Mouse (Mus musculus) midbrain, embryonic 15.5 days (tissue): ENCODE measurements around the gene Tceanc2. TPM values are rescaled to one million over a fixed set of nuclear protein-coding genes. Genes with fewer than 3 reads are reported as not detected.

ENCODE experiments used
- ATAC-seq: fragments of 200-750 bp; cut with Nextera tagmentation; replicated peaks from 2 replicates; pipeline ENCODE4 v1.8.0; 2017; ENCODE audit warnings: moderate TSS enrichment
- H3K27ac ChIP-seq: fragments of 300-500 bp; sonication (generic); 2 replicates; pipeline ENCODE4 v1.5.1; 2015; ENCODE audit warnings: mild to moderate bottlenecking, inconsistent platforms
- H3K27me3 ChIP-seq: fragments of 300-500 bp; sonication (generic); replicated peaks from 2 replicates; pipeline ENCODE4 v1.6.1; 2015; ENCODE audit warnings: inconsistent platforms
- H3K36me3 ChIP-seq: fragments of 300-500 bp; sonication (generic); replicated peaks from 2 replicates; pipeline ENCODE4 v1.6.1; 2015; ENCODE audit warnings: inconsistent platforms
- H3K4me1 ChIP-seq: fragments of 300-500 bp; sonication (generic); 2 replicates; pipeline ENCODE4 v1.6.1; 2015; ENCODE audit warnings: inconsistent platforms
- H3K4me2 ChIP-seq: fragments of 300-500 bp; sonication (generic); 2 replicates; pipeline ENCODE4 v1.6.1; 2015; ENCODE audit warnings: inconsistent platforms, mild to moderate bottlenecking, moderate library complexity
- H3K4me3 ChIP-seq: fragments of 300-500 bp; sonication (generic); 2 replicates; pipeline ENCODE4 v1.5.1; 2015; ENCODE audit warnings: mild to moderate bottlenecking, inconsistent platforms
- H3K9ac ChIP-seq: fragments of 300-500 bp; sonication (generic); 2 replicates; pipeline ENCODE4 v1.6.1; 2015; ENCODE audit warnings: mild to moderate bottlenecking, inconsistent platforms
- H3K9me3 ChIP-seq: fragments of 300-500 bp; sonication (generic); 2 replicates; pipeline ENCODE4 v1.6.1; 2016; ENCODE audit warnings: inconsistent platforms
- WGBS: fragments of 180-500 bp; shearing (Covaris S2); methylation state at CpG from one replicate; pipeline ENCODE4 v1.1.7; 2015; ENCODE audit warnings: mixed read lengths; 5-methylcytosine and 5-hydroxymethylcytosine counted together
- polyA plus RNA-seq: library from polyadenylated mRNA; unstranded; fragments of >200 nt; fragmentation: Nextera tagmentation; extraction: Ambion mirVana; gene quantifications from 2 replicates; pipeline ENCODE4 v1.2.1, GENCODE M21; 2015

Tceanc2 gene
- polyA plus RNA-seq, 1 experiment from 2014 or later, result 24.3 TPM

DNA sequence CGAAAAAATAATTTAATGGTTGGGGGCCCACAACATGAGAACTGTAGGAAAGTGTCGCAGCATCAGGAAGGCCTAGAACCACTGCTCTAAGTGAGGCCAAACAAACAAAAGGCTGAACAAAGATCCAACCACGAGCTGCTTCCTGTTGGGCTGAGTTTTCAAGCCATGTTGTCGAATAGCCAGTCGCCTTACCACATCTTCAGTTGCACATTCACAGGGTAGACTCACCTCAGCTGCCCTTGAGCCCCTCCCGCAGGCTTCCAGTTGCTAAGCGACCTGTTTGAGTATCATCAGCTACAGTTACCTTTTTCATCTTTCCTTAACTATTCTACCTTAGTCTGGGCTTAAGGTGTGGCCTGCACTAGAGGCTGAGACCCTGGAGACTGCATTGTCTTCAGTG lies 24.1 kb upstream of the Tceanc2 start:
- Histone ChIP-seq H3K27me3 (no peaks in the 10 kb centered on the region), H3K9me3 (no peaks in the 10 kb centered on the region), H3K4me3 (no peak overlapping the region), H3K9ac (no peak overlapping the region), H3K4me2 (no peak overlapping the region), H3K4me1 (no peaks in the 10 kb centered on the region), H3K36me3 (peaks cover 45% of the 10 kb centered on the region), H3K27ac (no peak overlapping the region)
- 89% methylated on average over 7 of the region's 7 CpGs for WGBS
- ATAC-seq, result no peak

DNA sequence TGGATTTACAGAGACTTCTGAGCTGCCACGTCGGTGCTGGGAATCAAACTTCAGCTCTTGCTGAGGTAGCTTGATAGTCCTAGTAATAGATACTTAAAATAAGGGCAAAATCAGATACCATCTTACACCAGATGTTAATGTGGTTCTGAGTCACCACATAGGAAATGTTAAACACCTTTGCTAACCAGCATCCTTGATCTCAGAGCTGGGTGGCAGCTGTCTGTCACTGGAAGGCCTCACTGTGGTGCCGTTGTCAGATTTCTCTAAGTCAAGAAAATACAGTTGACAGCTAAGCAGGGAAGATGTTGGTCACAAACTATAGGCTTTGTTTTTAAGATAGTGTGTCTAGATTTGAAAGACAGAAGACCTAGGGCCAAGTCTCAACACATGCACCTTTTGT lies 22.9 kb upstream of the Tceanc2 start:
- ATAC-seq, result no peak
- Histone ChIP-seq H3K36me3 (peaks cover 53% of the 10 kb centered on the region), H3K9me3 (no peaks in the 10 kb centered on the region), H3K27me3 (no peaks in the 10 kb centered on the region), H3K4me2 (no peak overlapping the region), H3K27ac (no peak overlapping the region), H3K4me1 (no peaks in the 10 kb centered on the region), H3K9ac (no peak overlapping the region), H3K4me3 (no peak overlapping the region)
- 97% methylated on average over 3 of the region's 3 CpGs for WGBS

DNA sequence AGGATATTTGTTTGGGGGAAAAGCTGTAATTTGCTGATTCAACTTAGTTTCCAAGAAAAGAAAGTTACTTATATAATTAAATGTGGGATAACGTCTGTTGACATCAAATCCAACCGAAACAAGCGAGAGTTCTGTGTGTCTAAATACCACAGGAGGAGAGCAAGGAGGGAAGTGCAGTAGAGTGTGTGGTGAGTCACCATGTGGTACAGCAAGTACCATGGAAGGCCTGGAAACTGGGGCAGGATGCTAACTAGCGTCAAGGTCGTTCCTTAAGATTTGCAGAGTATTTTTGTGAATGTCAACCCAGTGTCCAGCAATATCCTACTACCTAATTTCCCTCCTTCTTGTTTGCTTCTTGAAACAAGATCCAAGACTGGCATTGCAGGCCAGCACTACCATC lies 19.2 kb upstream of the Tceanc2 start:
- ATAC-seq, result no peak
- Histone ChIP-seq H3K27ac (no peak overlapping the region), H3K4me2 (no peak overlapping the region), H3K9me3 (no peaks in the 10 kb centered on the region), H3K9ac (no peak overlapping the region), H3K4me3 (no peak overlapping the region), H3K36me3 (peaks cover 48% of the 10 kb centered on the region), H3K4me1 (no peaks in the 10 kb centered on the region), H3K27me3 (no peaks in the 10 kb centered on the region)
- WGBS, result 97% methylated on average over 5 of the region's 5 CpGs

DNA sequence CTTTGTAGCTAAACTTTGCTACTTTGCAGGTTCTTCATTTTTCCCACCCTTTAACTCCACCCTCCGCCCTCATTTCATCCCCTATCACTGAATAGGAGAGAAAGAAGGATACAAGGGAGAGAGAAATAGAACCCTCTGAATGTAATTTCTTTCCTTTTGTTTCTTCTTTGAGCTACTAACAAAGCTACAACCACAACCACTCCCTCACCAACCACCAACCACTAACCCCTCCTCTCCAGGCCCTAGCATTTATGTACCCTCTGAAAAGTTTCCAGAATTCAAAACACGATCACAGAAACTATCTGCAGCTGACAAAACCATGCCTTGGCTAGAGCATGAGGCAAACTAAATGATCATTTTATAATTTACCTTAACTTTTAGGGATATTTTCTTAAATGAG lies 17.5 kb upstream of the Tceanc2 start:
- no peak for ATAC-seq
- Histone ChIP-seq H3K27ac (no peak overlapping the region), H3K27me3 (no peaks in the 10 kb centered on the region), H3K4me1 (no peaks in the 10 kb centered on the region), H3K4me2 (no peak overlapping the region), H3K9me3 (no peaks in the 10 kb centered on the region), H3K9ac (no peak overlapping the region), H3K4me3 (no peak overlapping the region), H3K36me3 (peaks cover 48% of the 10 kb centered on the region)
- whole genome bisulfite sequencing, result 96% methylated on average over 2 of the region's 2 CpGs

DNA sequence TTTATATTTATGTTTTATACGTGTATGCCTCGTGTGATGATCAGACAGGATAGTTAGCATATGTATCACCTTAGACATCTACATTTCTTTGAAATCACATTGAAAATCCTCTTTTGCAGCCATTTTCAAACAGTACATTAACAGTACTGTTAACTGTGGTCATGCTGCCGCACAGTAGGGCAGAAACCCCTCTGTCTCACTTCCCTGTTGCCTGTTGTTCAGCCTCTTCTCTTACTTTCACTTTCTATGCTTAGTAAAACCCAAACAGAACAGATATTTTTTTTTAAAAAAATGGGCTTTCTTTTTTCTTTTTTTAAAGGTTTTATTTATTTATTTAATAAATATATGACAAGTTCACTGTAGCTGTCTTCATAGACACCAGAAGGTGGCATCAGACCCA lies 14.9 kb upstream of the Tceanc2 start:
- Histone ChIP-seq H3K4me3 (no peak overlapping the region), H3K27ac (no peak overlapping the region), H3K4me1 (no peaks in the 10 kb centered on the region), H3K9ac (no peak overlapping the region), H3K27me3 (no peaks in the 10 kb centered on the region), H3K9me3 (no peaks in the 10 kb centered on the region), H3K4me2 (no peak overlapping the region), H3K36me3 (peaks cover 45% of the 10 kb centered on the region)
- no peak for ATAC-seq
- WGBS, result 91% methylated on average over 3 of the region's 3 CpGs

DNA sequence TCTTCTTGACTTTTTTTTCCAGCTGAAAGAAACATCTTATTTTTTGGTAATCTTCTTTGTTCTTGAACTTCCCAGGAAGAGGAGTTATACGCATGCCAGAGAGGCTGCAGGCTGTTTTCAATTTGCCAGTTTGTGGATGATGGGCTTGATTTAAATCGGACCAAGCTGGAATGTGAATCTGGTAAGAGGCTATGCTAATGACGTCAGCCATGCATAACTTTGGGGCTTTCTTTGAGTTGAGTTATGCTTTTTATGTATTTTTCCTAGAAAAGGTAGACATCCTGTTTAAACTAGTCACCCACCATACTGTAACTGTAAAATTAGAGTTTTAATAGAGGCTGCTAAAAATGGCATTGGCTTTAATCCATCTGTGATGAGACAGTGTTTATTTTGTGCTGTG lies 6.8 kb upstream of the Tceanc2 start:
- H3K9ac ChIP-seq, result no peak overlapping the region
- H3K27ac ChIP-seq, result no peak overlapping the region
- peaks cover 27% of the 10 kb centered on the region for H3K36me3 ChIP-seq
- no peak overlapping the region for H3K4me3 ChIP-seq
- H3K9me3 ChIP-seq, result no peaks in the 10 kb centered on the region
- WGBS, result 61% methylated on average over 3 of the region's 3 CpGs
- peaks cover 17% of the 10 kb centered on the region for H3K4me1 ChIP-seq
- H3K4me2 ChIP-seq, result no peak overlapping the region
- no peak for ATAC-seq
- no peaks in the 10 kb centered on the region for H3K27me3 ChIP-seq

DNA sequence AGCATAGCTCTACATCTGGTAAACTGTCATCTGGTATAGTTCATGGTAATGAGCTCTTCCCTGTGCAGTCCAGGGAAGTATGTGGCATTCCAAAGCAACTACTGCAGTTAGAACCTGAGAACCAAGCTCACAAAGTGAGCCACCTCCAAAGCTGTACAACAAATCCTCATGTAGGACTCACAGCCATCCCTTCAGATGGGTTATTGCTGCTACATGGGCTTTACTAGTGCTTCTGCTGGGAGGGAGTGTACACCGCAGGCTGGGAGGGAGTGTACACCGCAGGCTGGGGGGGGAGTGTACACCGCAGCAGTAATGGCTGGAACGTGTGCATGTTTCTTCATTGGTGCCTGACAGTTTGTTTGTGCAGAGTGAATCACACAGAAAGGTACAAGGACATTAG lies 4.3 kb upstream of the Tceanc2 start:
- ATAC-seq, result no peak
- Histone ChIP-seq H3K36me3 (peaks cover 12% of the 10 kb centered on the region), H3K9ac (no peak overlapping the region), H3K4me3 (no peak overlapping the region), H3K4me1 (peaks cover 28% of the 10 kb centered on the region), H3K27me3 (no peaks in the 10 kb centered on the region), H3K9me3 (no peaks in the 10 kb centered on the region), H3K4me2 (no peak overlapping the region), H3K27ac (no peak overlapping the region)
- 91% methylated on average over 4 of the region's 4 CpGs for WGBS

DNA sequence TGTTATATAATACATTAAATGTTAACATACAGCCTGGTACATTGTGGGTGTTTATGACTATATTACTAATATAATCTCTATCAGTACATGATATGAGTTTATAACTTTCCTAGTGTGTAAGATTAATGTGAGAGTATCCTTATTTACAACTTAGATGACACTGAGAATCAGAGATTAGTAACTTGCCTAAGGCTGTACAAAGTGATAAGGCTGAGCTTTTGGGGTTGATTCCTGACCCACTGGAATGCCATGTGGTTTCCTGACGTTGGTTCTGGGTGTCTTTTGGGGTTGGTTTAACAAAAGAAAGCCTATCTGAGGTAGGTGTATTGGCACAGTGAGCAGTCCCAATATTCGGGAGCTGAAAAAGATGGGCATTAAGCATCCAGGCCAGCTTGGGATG lies 3.9 kb upstream of the Tceanc2 start:
- Histone ChIP-seq H3K4me1 (peaks cover 29% of the 10 kb centered on the region), H3K36me3 (peaks cover 9% of the 10 kb centered on the region), H3K9me3 (no peaks in the 10 kb centered on the region), H3K27ac (no peak overlapping the region), H3K4me2 (no peak overlapping the region), H3K9ac (no peak overlapping the region), H3K4me3 (no peak overlapping the region), H3K27me3 (no peaks in the 10 kb centered on the region)
- WGBS, result 72% methylated on average over 2 of the region's 2 CpGs
- no peak for ATAC-seq

DNA sequence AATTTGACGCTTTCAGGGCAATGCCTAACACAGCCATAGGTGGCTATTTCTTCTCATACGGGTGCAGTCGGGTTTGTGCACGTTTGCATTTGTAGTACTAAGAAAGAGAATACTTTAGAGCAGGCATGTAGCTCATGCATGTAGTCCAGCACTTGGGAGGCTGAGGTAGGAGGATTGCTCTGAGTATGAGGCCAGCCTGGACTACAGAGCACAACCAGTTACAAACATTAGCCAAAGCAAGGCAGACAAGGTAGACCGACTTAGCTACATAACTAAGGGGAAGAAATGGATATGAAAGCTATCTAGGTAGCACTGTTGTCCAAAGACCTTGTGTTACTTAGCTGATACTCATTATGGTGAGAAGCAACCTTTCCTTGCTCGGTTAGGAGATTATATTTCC lies 3.0 kb upstream of the Tceanc2 start:
- 86% methylated on average over 6 of the region's 6 CpGs for WGBS
- Histone ChIP-seq H3K36me3 (peaks cover under 1% of the 10 kb centered on the region; the same call in 1 of the 2 replicates), H3K9ac (no peak overlapping the region), H3K27ac (no peak overlapping the region), H3K4me1 (peaks cover 39% of the 10 kb centered on the region), H3K9me3 (no peaks in the 10 kb centered on the region), H3K27me3 (no peaks in the 10 kb centered on the region), H3K4me3 (no peak overlapping the region), H3K4me2 (no peak overlapping the region)
- ATAC-seq, result no peak

DNA sequence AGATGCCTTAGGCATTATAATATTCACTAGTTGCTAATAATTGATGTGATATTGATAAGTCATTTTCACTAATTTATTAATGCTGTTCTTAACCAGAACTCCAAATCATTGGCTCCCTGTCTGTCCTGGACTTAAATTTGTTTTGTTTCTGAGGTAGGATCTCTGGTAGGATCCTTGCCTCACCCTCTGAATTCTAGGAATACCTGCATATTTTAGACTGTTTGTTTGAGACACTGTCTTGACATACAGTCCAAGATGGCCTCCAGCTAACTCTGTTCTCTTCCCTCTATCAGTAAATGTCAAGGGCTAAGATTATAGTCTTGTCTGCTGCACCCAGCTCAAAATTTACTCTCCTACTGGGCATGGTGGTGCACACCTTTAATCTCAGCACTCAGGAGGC lies 1.8 kb upstream of the Tceanc2 start:
- no peak overlapping the region for H3K4me3 ChIP-seq
- H3K27ac ChIP-seq, result no peak overlapping the region
- peaks cover 45% of the 10 kb centered on the region for H3K4me1 ChIP-seq
- no peaks in the 10 kb centered on the region for H3K27me3 ChIP-seq
- H3K9ac ChIP-seq, result no peak overlapping the region
- no peaks in the 10 kb centered on the region for H3K36me3 ChIP-seq
- no peaks in the 10 kb centered on the region for H3K9me3 ChIP-seq
- H3K4me2 ChIP-seq, result 0 out of 2 replicates have a peak overlapping the region, but pooled peaks have one; percentile 62
- no peak for ATAC-seq

DNA sequence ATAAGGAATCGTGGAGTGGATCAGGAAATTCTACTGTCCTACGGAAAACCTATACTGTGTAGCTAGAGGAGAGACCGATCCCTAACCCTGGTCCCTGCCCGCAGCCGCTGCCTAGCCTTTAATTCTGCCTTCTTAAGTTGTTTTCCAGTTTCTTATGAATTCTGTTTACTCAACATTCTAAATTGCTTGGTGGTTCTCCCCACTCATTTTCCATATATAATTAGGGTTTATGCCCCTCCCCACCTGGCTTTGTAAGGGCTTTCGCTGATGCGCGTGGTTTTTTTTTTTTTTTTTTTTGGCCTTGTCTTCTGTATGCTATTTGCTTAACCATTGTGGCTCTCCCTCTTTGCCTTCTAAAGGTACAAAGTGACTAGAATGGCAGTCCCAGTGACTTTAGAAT lies 645 bp upstream of the Tceanc2 start:
- Histone ChIP-seq H3K4me2 (peak overlapping the region; percentile 62), H3K27ac (peak overlapping the region; percentile 99), H3K4me1 (peaks cover 45% of the 10 kb centered on the region), H3K4me3 (peak overlapping the region; percentile 94), H3K36me3 (0 out of 2 replicates have a peak, but pooled peaks cover 2% of the 10 kb centered on the region), H3K9me3 (no peaks in the 10 kb centered on the region), H3K27me3 (no peaks in the 10 kb centered on the region), H3K9ac (peak overlapping the region; percentile 73)
- ATAC-seq, result no peak
- 2% methylated on average over 8 of the region's 8 CpGs for WGBS

DNA sequence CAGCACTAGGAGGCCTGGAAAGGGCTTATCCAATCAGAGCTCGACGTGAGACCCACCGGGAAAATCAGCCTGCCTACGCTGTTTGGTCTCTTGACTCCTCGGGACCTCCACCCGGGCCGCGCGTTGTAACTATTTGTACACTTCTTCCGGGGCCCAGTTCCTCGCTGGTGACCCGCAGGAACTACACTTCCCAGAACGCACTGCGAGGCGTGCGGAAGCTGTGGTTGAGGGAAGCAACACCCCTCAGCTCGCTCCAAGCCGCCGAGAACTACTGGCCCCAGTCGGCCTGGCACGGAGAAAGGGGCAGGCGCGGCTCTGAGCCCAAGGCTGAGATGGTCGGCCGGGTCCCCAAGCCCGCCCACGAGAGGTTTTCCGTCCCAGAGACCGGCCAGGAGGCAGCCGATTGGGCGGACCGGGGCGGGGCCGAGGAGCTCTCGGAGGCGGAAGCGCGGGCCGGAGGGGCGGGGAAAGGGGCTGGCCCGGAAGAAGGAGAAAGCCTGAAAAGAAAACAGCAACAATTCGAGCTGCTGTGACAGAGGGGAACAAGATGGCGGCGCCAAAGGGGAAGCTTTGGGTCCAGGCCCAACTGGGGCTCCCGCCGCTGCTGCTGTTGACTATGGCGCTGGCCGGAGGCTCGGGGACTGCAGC lies 610 bp downstream of the Tceanc2 start, which contains the start of gene Tmem59:
TSS of gene Tmem59 (plus strand) at position 218 of the 648 bp plus-strand sequence.
- peaks cover 10% of the 10 kb centered on the region; the same call in 1 of the 2 replicates for H3K36me3 ChIP-seq
- H3K4me1 ChIP-seq, result peaks cover 45% of the 10 kb centered on the region
- H3K9ac ChIP-seq, result peak within 1 kb of the TSS; percentile 73
- H3K27ac ChIP-seq, result peak within 1 kb of the TSS; percentile 99
- no peaks in the 10 kb centered on the region for H3K27me3 ChIP-seq
- no peaks in the 10 kb centered on the region for H3K9me3 ChIP-seq
- H3K4me2 ChIP-seq, result peak within 1 kb of the TSS; percentile 62
- H3K4me3 ChIP-seq, result peak within 1 kb of the TSS; percentile 94
- peak; percentile 95 for ATAC-seq
- WGBS, result under 1% methylated on average over 49 of the region's 49 CpGs

DNA sequence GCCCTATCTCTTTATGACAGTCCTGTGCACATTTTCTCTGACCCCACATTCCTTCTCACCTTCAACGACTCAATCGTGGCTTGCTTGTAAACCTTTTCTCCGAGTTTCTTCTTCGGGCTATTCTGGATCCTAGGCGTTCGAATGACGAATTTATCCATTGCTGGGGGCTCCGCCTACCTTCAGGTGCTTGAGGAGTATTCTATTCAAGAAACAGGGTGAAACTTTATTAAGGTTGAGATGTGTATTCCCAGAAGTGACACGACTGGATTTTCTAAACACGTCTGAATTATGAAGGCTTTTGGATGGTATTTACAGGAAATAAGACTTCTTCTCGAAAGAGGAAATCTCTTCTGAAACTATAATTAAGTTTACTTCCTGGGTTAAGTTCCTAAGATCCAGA lies 1.4 kb downstream of the Tceanc2 start:
- no peak for ATAC-seq
- peak overlapping the region; percentile 62 for H3K4me2 ChIP-seq
- peak overlapping the region; percentile 73; the same call in 1 of the 2 replicates for H3K9ac ChIP-seq
- peaks cover 11% of the 10 kb centered on the region; the same call in 1 of the 2 replicates for H3K36me3 ChIP-seq
- WGBS, result 54% methylated on average over 11 of the region's 11 CpGs
- peak overlapping the region; percentile 99 for H3K27ac ChIP-seq
- H3K4me1 ChIP-seq, result peaks cover 39% of the 10 kb centered on the region
- H3K9me3 ChIP-seq, result no peaks in the 10 kb centered on the region
- H3K27me3 ChIP-seq, result no peaks in the 10 kb centered on the region
- peak overlapping the region; percentile 94 for H3K4me3 ChIP-seq
